25 mouse cellular contexts compared by ENCODE assay signal in genomic region chr2:148571018-148571417, GRCm38 (mm10).
DNase-seq lines count a peak whose midpoint lies in the region; ATAC-seq lines count a peak whose summit lies in the region.
"Had no signal": no experiment of that assay in that cellular context is flagged by ENCODE, and none has a peak within 500 bp of the region (broad histone marks: within the 10 kb centered on the region; RNA-seq: fewer than 3 reads in every experiment).

No protein-coding gene starts in this region.

- no peaks in the 10 kb centered on the region for H3K9me3 ChIP-seq in heart, embryonic 10.5 days
- H3K9me3 ChIP-seq in intestine, embryonic 16.5 days (ENCODE audit: control insufficient read depth, low read length): no peaks in the 10 kb centered on the region
- H3K9me3 ChIP-seq: heart, embryonic 12.5 days; hindbrain, embryonic 12.5 days; limb, embryonic 13.5 days; liver, embryonic 13.5 days; midbrain, embryonic 12.5 days had no signal

- peak; percentile 84 for DNase-seq in heart, adult 11 months
- DNase-seq in heart, embryonic 10.5 days (ENCODE audit: low spot score): no peak
- peak; percentile 49 for DNase-seq in 3T3-L1 (ENCODE audit: low read depth, low spot score)
- peak; percentile 44 for DNase-seq in adrenal gland, adult 8-10 months
- no peak for DNase-seq in left cerebral cortex, postnatal 10 days (ENCODE audit: extremely low spot score in 1 of 2, low spot score in 2 of 2)
- DNase-seq in spleen, adult 18-20 months: no peak
- DNase-seq in spleen, adult 12 weeks (ENCODE audit: low spot score): no peak
- DNase-seq: cerebellum, adult 8-10 months; cerebellum, postnatal 36 days; embryo, embryonic 11 days; gastrocnemius, adult 2 months; heart, postnatal 10 days; kidney, adult 8-10 months; kidney, postnatal 10 days; liver, embryonic 13.5 days; lung, adult 2 months; lung, postnatal 14 days; retina, postnatal 1 day; right cerebral cortex, postnatal 25 days had no signal

- no peak overlapping the region for H3K4me2 ChIP-seq in intestine, embryonic 16.5 days (ENCODE audit: low read depth, low read length)
- H3K4me2 ChIP-seq: heart, embryonic 12.5 days; hindbrain, embryonic 12.5 days; limb, embryonic 13.5 days; liver, embryonic 13.5 days; midbrain, embryonic 12.5 days had no signal

- no peak overlapping the region for H3K27ac ChIP-seq in heart, embryonic 10.5 days
- H3K27ac ChIP-seq in intestine, embryonic 16.5 days (ENCODE audit: low read length): peak overlapping the region; percentile 28; the same call in 1 of the 2 replicates
- H3K27ac ChIP-seq: gastrocnemius, adult 2 months; hindbrain, embryonic 12.5 days; limb, embryonic 13.5 days; liver, embryonic 13.5 days; midbrain, embryonic 12.5 days had no signal

- H3K4me3 ChIP-seq in heart, embryonic 10.5 days: no peak overlapping the region
- no peak overlapping the region for H3K4me3 ChIP-seq in intestine, embryonic 16.5 days (ENCODE audit: low read length)
- H3K4me3 ChIP-seq: gastrocnemius, adult 2 months; heart, embryonic 12.5 days; hindbrain, embryonic 12.5 days; limb, embryonic 13.5 days; liver, embryonic 13.5 days; midbrain, embryonic 12.5 days had no signal

- H3K9ac ChIP-seq in intestine, embryonic 16.5 days (ENCODE audit: low read depth, low read length): no peak overlapping the region
- H3K9ac ChIP-seq: heart, embryonic 12.5 days; hindbrain, embryonic 12.5 days; limb, embryonic 13.5 days; liver, embryonic 13.5 days; midbrain, embryonic 12.5 days had no signal

- H3K4me1 ChIP-seq in heart, embryonic 10.5 days: no peaks in the 10 kb centered on the region
- H3K4me1 ChIP-seq in intestine, embryonic 16.5 days (ENCODE audit: control insufficient read depth, insufficient read depth, low read length): peaks cover 7% of the 10 kb centered on the region
- H3K4me1 ChIP-seq: hindbrain, embryonic 12.5 days; limb, embryonic 13.5 days; midbrain, embryonic 12.5 days had no signal

- WGBS in heart, embryonic 10.5 days: 64% methylated on average over 5 of the region's 5 CpGs
- WGBS in intestine, embryonic 16.5 days: 59% methylated on average over 5 of the region's 5 CpGs

- peak; percentile 68 for ATAC-seq in intestine, embryonic 16.5 days
- ATAC-seq: forebrain, embryonic 14.5 days had no signal

- no peaks in the 10 kb centered on the region for H3K36me3 ChIP-seq in heart, embryonic 10.5 days
- H3K36me3 ChIP-seq in intestine, embryonic 16.5 days (ENCODE audit: control insufficient read depth, insufficient read depth, low read length): no peaks in the 10 kb centered on the region
- H3K36me3 ChIP-seq: heart, embryonic 12.5 days; hindbrain, embryonic 12.5 days; limb, embryonic 13.5 days; liver, embryonic 13.5 days; midbrain, embryonic 12.5 days had no signal

- 0 out of 2 replicates have a peak, but pooled peaks cover 10% of the 10 kb centered on the region for H3K27me3 ChIP-seq in heart, embryonic 10.5 days (ENCODE audit: insufficient read depth, poor library complexity, severe bottlenecking)
- no peaks in the 10 kb centered on the region for H3K27me3 ChIP-seq in intestine, embryonic 16.5 days (replicated peaks; ENCODE audit: control insufficient read depth, insufficient read depth, low read length)
- H3K27me3 ChIP-seq: hindbrain, embryonic 12.5 days; limb, embryonic 13.5 days; liver, embryonic 13.5 days; midbrain, embryonic 12.5 days had no signal

- intact Hi-C loops in left cerebral cortex, postnatal 10 days (cut with DNase I): no loop called here

Comparison
In these comparisons a context has a peak if more than half of its experiments do, and no peak if none do; other contexts are left out.
1. DNase-seq: peak in heart, adult 11 months (single experiment), 3T3-L1 (single experiment) and adrenal gland, adult 8-10 months (single experiment); none in heart, embryonic 10.5 days (single experiment), left cerebral cortex, postnatal 10 days (0 of 2), spleen, adult 18-20 months (0 of 2) and spleen, adult 12 weeks (single experiment).